Mouse (Mus musculus): Measurements from ENCODE around the gene Rnaseh2b. TPM values are rescaled to one million over a fixed set of nuclear protein-coding genes. Genes with fewer than 3 reads are reported as not detected.

Rnaseh2b gene
- polyA plus RNA-seq, 2 experiments: 29.8 to 75.6 TPM

GRCm38 (mm10) chr14:62258125-62258524, 34.3 kb upstream of the Rnaseh2b start:
- no peaks in the 10 kb centered on the region for H3K36me3 ChIP-seq (replicated peaks; ENCODE audit: control insufficient read depth, insufficient read depth, low read depth)
- no peaks in the 10 kb centered on the region for H3K27me3 ChIP-seq (ENCODE audit: control insufficient read depth, insufficient read depth, low read length)
- no peak overlapping the region for H3K4me3 ChIP-seq (ENCODE audit: insufficient read depth in 1 of 2, low read depth in 2 of 2, low read length in 2 of 2)
- no peak overlapping the region for H3K4me2 ChIP-seq (ENCODE audit: low read depth)
- no peak overlapping the region for H3K9ac ChIP-seq (replicated peaks)
- DNase-seq (ENCODE audit: low read depth in 3 of 3, low spot score in 3 of 3) (no peak), ATAC-seq (ENCODE audit: insufficient read depth) (no peak)
- H3K27ac ChIP-seq: no peak overlapping the region
- TF ChIP-seq CTCF (IDR thresholded peaks at IDR 0.05; ENCODE audit: low read depth) (no peak), EP300 (IDR thresholded peaks at IDR 0.05; ENCODE audit: low read depth) (no peak)
- peaks cover 0 to 7% of the 10 kb centered on the region in 2 experiments; a peak in 1 of 4 replicates for H3K4me1 ChIP-seq (replicated peaks; ENCODE audit: control insufficient read depth in 2 of 2, insufficient read depth in 2 of 2, low read length in 1 of 2)
- H3K9me3 ChIP-seq (ENCODE audit: control insufficient read depth, low read length): no peaks in the 10 kb centered on the region
- WGBS (ENCODE audit: insufficient replicate concordance): 22% methylated on average over 6 of the region's 6 CpGs

DNA sequence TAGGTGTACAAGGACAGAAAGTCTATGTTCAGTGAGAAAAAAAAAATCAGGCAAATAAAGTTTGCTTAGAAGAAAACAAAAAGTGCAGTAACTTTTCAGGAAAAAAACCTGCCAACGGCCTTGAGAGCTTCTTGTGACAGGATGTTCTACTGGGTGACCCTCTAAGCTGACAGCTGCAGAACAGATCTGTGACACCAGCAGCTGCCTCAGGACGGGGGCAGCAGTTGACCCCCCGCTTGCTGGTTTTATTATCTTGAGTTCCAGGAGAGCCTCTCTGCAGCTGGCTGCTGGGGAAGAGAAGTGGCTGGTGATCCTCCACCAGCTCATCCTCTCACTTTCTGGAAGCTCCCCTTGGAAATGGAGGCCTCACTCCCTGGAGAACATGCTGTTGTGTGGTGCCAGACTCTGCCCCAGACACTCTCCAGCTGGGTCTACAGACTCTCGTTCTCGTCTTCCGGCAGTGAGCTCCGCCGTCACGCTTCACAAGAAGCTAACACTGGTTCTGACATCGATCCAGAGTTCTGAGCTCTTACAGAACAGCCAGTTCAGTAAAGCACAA, 33.3 kb upstream of the Rnaseh2b start:
- 52% methylated on average over 10 of the region's 10 CpGs for WGBS (ENCODE audit: insufficient replicate concordance)
- Histone ChIP-seq H3K4me1 (replicated peaks; ENCODE audit: control insufficient read depth in 2 of 2, insufficient read depth in 2 of 2, low read length in 1 of 2) (peaks cover 0 to 7% of the 10 kb centered on the region in 2 experiments; a peak in 1 of 4 replicates), H3K4me3 (ENCODE audit: insufficient read depth in 1 of 2, low read depth in 2 of 2, low read length in 2 of 2) (no peak overlapping the region), H3K4me2 (ENCODE audit: low read depth) (no peak overlapping the region), H3K9ac (replicated peaks) (no peak overlapping the region), H3K9me3 (ENCODE audit: control insufficient read depth, low read length) (no peaks in the 10 kb centered on the region), H3K36me3 (replicated peaks; ENCODE audit: control insufficient read depth, insufficient read depth, low read depth) (no peaks in the 10 kb centered on the region), H3K27me3 (ENCODE audit: control insufficient read depth, insufficient read depth, low read length) (no peaks in the 10 kb centered on the region), H3K27ac (no peak overlapping the region)
- no peak for ATAC-seq (ENCODE audit: insufficient read depth)
- TF ChIP-seq CTCF (IDR thresholded peaks at IDR 0.05; ENCODE audit: low read depth) (no peak), EP300 (IDR thresholded peaks at IDR 0.05; ENCODE audit: low read depth) (no peak)
- DNase-seq (ENCODE audit: low read depth in 3 of 3, low spot score in 3 of 3): no peak

GRCm38 (mm10) chr14:62270698-62271396, 21.5 kb upstream of the Rnaseh2b start:
- H3K36me3 ChIP-seq (replicated peaks; ENCODE audit: control insufficient read depth, insufficient read depth, low read depth): no peaks in the 10 kb centered on the region
- H3K9me3 ChIP-seq (ENCODE audit: control insufficient read depth, low read length): no peaks in the 10 kb centered on the region
- WGBS (ENCODE audit: insufficient replicate concordance): 68% methylated on average over 12 of the region's 12 CpGs
- H3K9ac ChIP-seq (replicated peaks): no peak overlapping the region
- no peak overlapping the region for H3K27ac ChIP-seq
- H3K27me3 ChIP-seq (ENCODE audit: control insufficient read depth, insufficient read depth, low read length): no peaks in the 10 kb centered on the region
- TF ChIP-seq EP300 (IDR thresholded peaks at IDR 0.05; ENCODE audit: low read depth): no peak
- no peak for TF ChIP-seq CTCF (IDR thresholded peaks at IDR 0.05; ENCODE audit: low read depth)
- H3K4me3 ChIP-seq (ENCODE audit: insufficient read depth in 1 of 2, low read depth in 2 of 2, low read length in 2 of 2): no peak overlapping the region
- H3K4me1 ChIP-seq (replicated peaks; ENCODE audit: control insufficient read depth in 2 of 2, insufficient read depth in 2 of 2, low read length in 1 of 2): no peaks in the 10 kb centered on the region
- H3K4me2 ChIP-seq (ENCODE audit: low read depth): no peak overlapping the region
- DNase-seq (ENCODE audit: low read depth in 3 of 3, low spot score in 3 of 3) (no peak), ATAC-seq (ENCODE audit: insufficient read depth) (no peak)

DNA sequence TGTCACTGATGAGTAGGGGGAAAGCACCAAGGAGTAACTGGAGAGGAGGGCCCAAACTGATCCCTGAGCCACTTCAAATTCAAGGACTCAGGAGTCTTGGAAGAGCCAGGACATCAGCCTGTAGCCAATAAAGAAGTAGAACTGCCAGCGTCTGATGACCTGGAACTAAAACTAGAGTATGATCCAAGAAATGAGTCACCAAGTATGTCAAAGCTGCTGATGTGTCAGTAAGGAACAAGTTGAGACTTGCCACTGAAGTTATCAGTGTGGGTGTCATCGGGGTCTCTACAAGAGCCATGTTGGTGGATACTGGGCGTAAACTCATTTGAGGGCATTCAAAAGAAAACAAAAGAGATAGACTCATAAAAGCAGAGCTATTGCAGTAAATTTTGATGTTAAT, 18.8 kb upstream of the Rnaseh2b start:
- Histone ChIP-seq H3K4me2 (ENCODE audit: low read depth) (no peak overlapping the region), H3K4me3 (ENCODE audit: insufficient read depth in 1 of 2, low read depth in 2 of 2, low read length in 2 of 2) (no peak overlapping the region), H3K27ac (no peak overlapping the region), H3K27me3 (ENCODE audit: control insufficient read depth, insufficient read depth, low read length) (no peaks in the 10 kb centered on the region), H3K9ac (replicated peaks) (no peak overlapping the region), H3K36me3 (replicated peaks; ENCODE audit: control insufficient read depth, insufficient read depth, low read depth) (no peaks in the 10 kb centered on the region), H3K4me1 (replicated peaks; ENCODE audit: control insufficient read depth in 2 of 2, insufficient read depth in 2 of 2, low read length in 1 of 2) (no peaks in the 10 kb centered on the region), H3K9me3 (ENCODE audit: control insufficient read depth, low read length) (no peaks in the 10 kb centered on the region)
- no peak for TF ChIP-seq EP300 (IDR thresholded peaks at IDR 0.05; ENCODE audit: low read depth)
- no peak for TF ChIP-seq CTCF (IDR thresholded peaks at IDR 0.05; ENCODE audit: low read depth)
- no peak for DNase-seq (ENCODE audit: low read depth in 3 of 3, low spot score in 3 of 3)
- 68% methylated on average over 3 of the region's 3 CpGs for WGBS (ENCODE audit: insufficient replicate concordance)
- no peak for ATAC-seq (ENCODE audit: insufficient read depth)

- Histone ChIP-seq H3K36me3 (replicated peaks; ENCODE audit: control insufficient read depth, insufficient read depth, low read depth) (no peaks in the 10 kb centered on the region), H3K9ac (replicated peaks) (no peak overlapping the region), H3K4me3 (ENCODE audit: insufficient read depth in 1 of 2, low read depth in 2 of 2, low read length in 2 of 2) (no peak overlapping the region), H3K4me2 (ENCODE audit: low read depth) (no peak overlapping the region), H3K9me3 (ENCODE audit: control insufficient read depth, low read length) (no peaks in the 10 kb centered on the region), H3K27ac (no peak overlapping the region), H3K4me1 (replicated peaks; ENCODE audit: control insufficient read depth in 2 of 2, insufficient read depth in 2 of 2, low read length in 1 of 2) (no peaks in the 10 kb centered on the region), H3K27me3 (ENCODE audit: control insufficient read depth, insufficient read depth, low read length) (no peaks in the 10 kb centered on the region)
- ATAC-seq (ENCODE audit: insufficient read depth) (no peak), DNase-seq (ENCODE audit: low read depth in 3 of 3, low spot score in 3 of 3) (no peak)
- 57% methylated on average over 2 of the region's 2 CpGs for WGBS (ENCODE audit: insufficient replicate concordance)
- TF ChIP-seq EP300 (IDR thresholded peaks at IDR 0.05; ENCODE audit: low read depth) (no peak), CTCF (IDR thresholded peaks at IDR 0.05; ENCODE audit: low read depth) (no peak)
These were observed 9.4 kb upstream of the Rnaseh2b start for GRCm38 (mm10) chr14:62282974-62283373.

Data from liver, embryonic 14.5 days (tissue).